Mouse (Mus musculus) Muller cell, postnatal 12 days (primary cell): Measurements from ENCODE around the gene Asb18.

ENCODE experiments used
- DNase-seq: peaks from one replicate; pipeline ENCODE4 v3.0.0-alpha.2; 2015; ENCODE audit errors: inconsistent ontology term

The Asb18 gene

DNA sequence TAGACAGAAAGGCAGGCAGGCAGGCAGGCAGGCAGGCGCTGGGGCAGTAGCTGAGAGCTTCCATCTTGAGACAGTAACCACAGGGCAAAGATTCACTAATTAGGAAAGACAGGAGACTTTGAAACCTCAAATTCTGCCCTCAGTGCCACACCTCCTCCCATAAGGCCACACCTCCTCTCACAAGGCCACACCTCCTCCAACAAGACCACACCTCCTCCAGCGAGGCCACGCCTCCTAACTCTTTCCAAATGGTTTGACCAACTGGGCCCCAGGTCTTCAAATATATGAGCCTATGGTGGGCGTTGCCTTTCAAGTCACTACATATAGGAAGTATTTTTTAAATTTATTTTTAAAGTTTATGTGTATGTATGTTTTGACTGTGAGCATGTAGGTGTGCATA, 113.1 kb downstream of the Asb18 start:
- DNase-seq, result no peak
